Mouse (Mus musculus) heart, embryonic 14.5 days (tissue): ENCODE measurements around the gene Uhmk1. TPM values are rescaled to one million over a fixed set of nuclear protein-coding genes. Genes with fewer than 3 reads are reported as not detected.

ENCODE experiments used
- ATAC-seq: fragments of 200-750 bp; cut with Nextera tagmentation; 2 replicates; pipeline ENCODE4 v1.8.0; 2017; ENCODE audit warnings: low read depth, moderate TSS enrichment; ENCODE audit not compliant: insufficient number of reproducible peaks, insufficient read depth, low FRiP score
- H3K27ac ChIP-seq, 2 experiments: fragments of 200-500 bp in 1 of 2; fragments of 300-500 bp in 1 of 2; sonication (generic) in 1 of 2; replicated peaks in 1 of 2; 2 replicates each; pipeline ENCODE4 v1.5.1; 2012 to 2014; ENCODE audit warnings: low read depth in 2 of 2, low read length in 2 of 2, control low read depth in 1 of 2, mild to moderate bottlenecking in 1 of 2, mixed read lengths in 1 of 2; ENCODE audit not compliant: control insufficient read depth in 1 of 2, insufficient read depth in 1 of 2
- H3K27me3 ChIP-seq: fragments of 300-500 bp; sonication (generic); 2 replicates; pipeline ENCODE4 v1.6.1; 2014; ENCODE audit warnings: mild to moderate bottlenecking, low read length, control low read depth; ENCODE audit not compliant: control insufficient read depth, insufficient read depth
- H3K36me3 ChIP-seq: fragments of 300-500 bp; sonication (generic); 2 replicates; pipeline ENCODE4 v1.6.1; 2014; ENCODE audit warnings: mild to moderate bottlenecking, control low read depth, low read length, mixed read lengths; ENCODE audit not compliant: control insufficient read depth, insufficient read depth
- H3K4me1 ChIP-seq, 2 experiments: fragments of 200-500 bp in 1 of 2; fragments of 300-500 bp in 1 of 2; sonication (generic) in 1 of 2; 2 replicates each; pipeline ENCODE4 v1.6.1; 2012 to 2014; ENCODE audit warnings: low read length in 2 of 2, control low read depth in 1 of 2, mixed read lengths in 1 of 2; ENCODE audit not compliant: control insufficient read depth in 2 of 2, insufficient read depth in 2 of 2
- H3K4me2 ChIP-seq: fragments of 300-500 bp; sonication (generic); 2 replicates; pipeline ENCODE4 v1.6.1; 2014; ENCODE audit warnings: mild to moderate bottlenecking, low read length
- H3K4me3 ChIP-seq, 2 experiments: fragments of 200-500 bp in 1 of 2; fragments of 300-500 bp in 1 of 2; sonication (generic) in 1 of 2; 2 replicates each; pipeline ENCODE4 v1.5.1; 2012 to 2014; ENCODE audit warnings: low read length in 2 of 2, mild to moderate bottlenecking in 2 of 2, control low read depth in 1 of 2, low read depth in 1 of 2, moderate library complexity in 1 of 2; ENCODE audit not compliant: control insufficient read depth in 1 of 2, insufficient read depth in 1 of 2
- H3K9ac ChIP-seq: fragments of 300-500 bp; sonication (generic); 2 replicates; pipeline ENCODE4 v1.6.1; 2014; ENCODE audit warnings: mild to moderate bottlenecking, low read length
- H3K9me3 ChIP-seq: fragments of 300-500 bp; sonication (generic); 2 replicates; pipeline ENCODE4 v1.6.1; 2016; ENCODE audit warnings: low read length, control low read depth; ENCODE audit not compliant: control insufficient read depth
- WGBS: fragments of 180-500 bp; shearing (Covaris S2); extraction: QIAGEN DNeasy Blood & Tissue Kit; methylation state at CpG from one replicate; pipeline ENCODE4 v1.1.7; 2014; 5-methylcytosine and 5-hydroxymethylcytosine counted together
- polyA plus RNA-seq: library from polyadenylated mRNA; unstranded; fragments of >200 nt; fragmentation: Nextera tagmentation; extraction: Ambion mirVana; gene quantifications from 2 replicates; pipeline ENCODE4 v1.2.1, GENCODE M21; 2014

Uhmk1 gene
- polyA plus RNA-seq, 1 experiment from 2014 or later: 8.7 TPM

GRCm38 (mm10) chr1:170218091-170218884 lies 3.1 kb upstream of the Uhmk1 start:
- H3K9ac ChIP-seq: no peak overlapping the region
- ATAC-seq: no peak
- no peak overlapping the region for H3K4me2 ChIP-seq
- H3K27me3 ChIP-seq: no peaks in the 10 kb centered on the region; the same call in 1 of the 2 replicates
- H3K4me1 ChIP-seq: no peaks in the 10 kb centered on the region; a peak in 1 of 4 replicates
- no peaks in the 10 kb centered on the region for H3K9me3 ChIP-seq
- H3K27ac ChIP-seq: no peak overlapping the region
- 76% methylated on average over 6 of the region's 6 CpGs for WGBS
- H3K36me3 ChIP-seq: no peaks in the 10 kb centered on the region
- no peak overlapping the region for H3K4me3 ChIP-seq

- Histone ChIP-seq H3K36me3 (peaks cover 17% of the 10 kb centered on the region), H3K9me3 (no peaks in the 10 kb centered on the region), H3K27me3 (no peaks in the 10 kb centered on the region; the same call in 1 of the 2 replicates), H3K4me3 (peak overlapping the region; percentile 87 to 98; a peak in 3 of 4 replicates), H3K9ac (no peak overlapping the region), H3K27ac (peak overlapping the region in 1 of 2 experiments; percentile 87; a peak in 2 of 4 replicates), H3K4me1 (no peaks in the 10 kb centered on the region; a peak in 1 of 4 replicates), H3K4me2 (peak overlapping the region; percentile 88)
- ATAC-seq: no peak
- WGBS: 75% methylated on average over 3 of the region's 3 CpGs
These were observed 393 bp upstream of the Uhmk1 start for GRCm38 (mm10) chr1:170215590-170215989.

- Histone ChIP-seq H3K36me3 (peaks cover 28% of the 10 kb centered on the region), H3K9me3 (no peaks in the 10 kb centered on the region), H3K27ac (peak overlapping the region; percentile 67 to 87), H3K4me2 (peak overlapping the region; percentile 88), H3K9ac (peak overlapping the region; percentile 94), H3K4me3 (peak overlapping the region; percentile 87 to 98), H3K4me1 (no peaks in the 10 kb centered on the region; a peak in 1 of 4 replicates), H3K27me3 (no peaks in the 10 kb centered on the region; the same call in 1 of the 2 replicates)
- no peak for ATAC-seq
- WGBS: 24% methylated on average over 7 of the region's 7 CpGs
These were observed 827 bp downstream of the Uhmk1 start for GRCm38 (mm10) chr1:170214383-170214756.

- Histone ChIP-seq H3K27ac (no peak overlapping the region), H3K36me3 (peaks cover 38% of the 10 kb centered on the region), H3K27me3 (no peaks in the 10 kb centered on the region; the same call in 1 of the 2 replicates), H3K9me3 (no peaks in the 10 kb centered on the region), H3K4me2 (no peak overlapping the region), H3K4me1 (no peaks in the 10 kb centered on the region; a peak in 1 of 4 replicates), H3K4me3 (no peak overlapping the region), H3K9ac (no peak overlapping the region)
- 88% methylated on average over 10 of the region's 10 CpGs for WGBS
- no peak for ATAC-seq
These were observed 1.9 kb downstream of the Uhmk1 start for GRCm38 (mm10) chr1:170213181-170213879.

GRCm38 (mm10) chr1:170206395-170206794 lies 8.8 kb downstream of the Uhmk1 start:
- no peaks in the 10 kb centered on the region for H3K9me3 ChIP-seq
- no peaks in the 10 kb centered on the region for H3K27me3 ChIP-seq
- no peak overlapping the region for H3K9ac ChIP-seq
- no peaks in the 10 kb centered on the region for H3K4me1 ChIP-seq
- no peak overlapping the region for H3K4me2 ChIP-seq
- H3K36me3 ChIP-seq: peaks cover 95% of the 10 kb centered on the region
- 90% methylated on average over 6 of the region's 6 CpGs for WGBS
- no peak overlapping the region for H3K4me3 ChIP-seq
- H3K27ac ChIP-seq: no peak overlapping the region
- no peak for ATAC-seq

- H3K4me3 ChIP-seq: no peak overlapping the region
- no peaks in the 10 kb centered on the region for H3K27me3 ChIP-seq
- H3K36me3 ChIP-seq: peaks cover 94% of the 10 kb centered on the region
- H3K4me2 ChIP-seq: no peak overlapping the region
- no peak overlapping the region for H3K27ac ChIP-seq
- no peak overlapping the region for H3K9ac ChIP-seq
- H3K4me1 ChIP-seq: no peaks in the 10 kb centered on the region
- no peaks in the 10 kb centered on the region for H3K9me3 ChIP-seq
- no peak for ATAC-seq
- 76% methylated on average over 3 of the region's 3 CpGs for WGBS
These were observed 14.8 kb downstream of the Uhmk1 start for GRCm38 (mm10) chr1:170200379-170200778.

- H3K27ac ChIP-seq: no peak overlapping the region
- no peaks in the 10 kb centered on the region for H3K27me3 ChIP-seq
- H3K36me3 ChIP-seq: peaks cover 85% of the 10 kb centered on the region
- no peak for ATAC-seq
- H3K9me3 ChIP-seq: no peaks in the 10 kb centered on the region
- H3K9ac ChIP-seq: no peak overlapping the region
- no peaks in the 10 kb centered on the region for H3K4me1 ChIP-seq
- H3K4me2 ChIP-seq: no peak overlapping the region
- H3K4me3 ChIP-seq: no peak overlapping the region
- WGBS: 92% methylated on average over 8 of the region's 8 CpGs
These were observed 19.0 kb downstream of the Uhmk1 start for GRCm38 (mm10) chr1:170196211-170196610.
